Mouse (Mus musculus): ENCODE data around the gene Mllt11.

Gene Mllt11

DNA sequence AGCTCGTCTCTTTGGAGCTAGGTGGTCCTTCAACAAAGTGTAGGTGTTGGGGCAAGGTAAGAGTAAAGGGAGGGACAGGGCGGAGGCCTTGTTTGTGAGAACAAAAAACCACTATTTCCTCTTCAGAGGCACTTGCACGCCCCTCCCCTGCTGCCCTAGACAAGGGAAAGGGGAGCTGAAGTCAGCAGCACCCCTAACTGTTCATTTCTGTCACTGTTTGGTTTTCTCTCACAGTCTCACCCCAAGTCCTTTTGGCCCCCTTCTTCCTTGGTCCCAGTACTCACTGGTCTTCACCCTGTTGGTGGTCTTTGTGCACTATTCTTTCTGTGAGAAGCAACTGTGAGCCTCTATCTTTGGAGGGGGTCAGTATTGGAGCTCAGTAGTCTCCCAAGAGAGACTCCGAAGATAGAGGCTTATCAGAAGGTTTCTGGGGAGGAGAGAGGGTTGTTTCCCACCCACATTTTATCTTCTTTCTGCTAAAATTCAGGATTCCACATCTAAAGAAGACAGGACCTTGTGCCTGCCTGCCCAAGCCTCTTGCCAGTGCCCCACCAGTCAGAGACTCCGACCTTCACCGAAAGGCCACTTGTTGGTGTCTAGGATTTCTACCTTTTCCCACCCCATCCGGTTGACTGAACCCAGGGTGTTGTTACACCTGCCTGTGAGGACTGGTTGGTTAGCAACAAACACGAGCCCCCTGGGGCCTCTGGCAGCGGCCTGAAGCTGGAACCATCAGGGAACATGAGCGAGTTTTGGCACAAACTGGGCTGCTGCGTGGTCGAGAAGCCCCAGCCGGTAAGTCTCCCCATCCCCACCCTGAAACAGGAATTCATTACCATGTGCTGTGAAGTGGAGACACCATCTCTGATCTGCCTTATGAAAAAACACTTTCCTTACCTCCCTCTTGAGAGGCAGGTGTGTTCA lies at the start of gene Mllt11:
Gene Mllt11, minus strand, starts transcription at position 874 of the 924 bp plus-strand sequence.
- no peak for DNase-seq (ENCODE audit: extremely low spot score, low spot score)

GRCm38 (mm10) chr3:95281216-95282126 lies 49.5 kb upstream of the Mllt11 start, which contains the start of the genes Mindy1 and Prune1:
TSS of gene Mindy1 (plus strand) at chr3:95281345.
TSS of gene Prune1 (minus strand) at chr3:95282076.
- DNase-seq (ENCODE audit: extremely low spot score, low spot score): peak; percentile 97

DNA sequence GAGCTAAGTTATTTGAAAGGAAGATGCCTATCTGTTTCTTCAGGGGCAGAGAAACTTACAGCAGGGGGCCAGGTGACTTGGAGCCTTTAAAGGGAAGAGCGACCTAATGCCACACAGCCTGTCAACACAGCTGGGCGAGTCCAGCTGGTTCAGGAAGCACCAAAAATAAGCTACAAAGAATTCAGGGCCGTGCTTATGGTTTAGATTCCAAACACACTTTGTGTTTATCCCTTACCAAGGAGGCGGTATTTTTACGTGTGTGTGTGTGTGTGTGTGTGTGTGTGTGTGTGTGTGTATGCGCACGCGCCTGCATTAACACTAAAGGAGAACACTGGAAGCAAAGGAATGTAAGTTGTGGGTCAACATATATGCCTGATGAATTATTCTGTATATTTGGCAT lies 48.8 kb upstream of the Mllt11 start:
- peak; percentile 29 for DNase-seq (ENCODE audit: extremely low spot score, low spot score)

DNA sequence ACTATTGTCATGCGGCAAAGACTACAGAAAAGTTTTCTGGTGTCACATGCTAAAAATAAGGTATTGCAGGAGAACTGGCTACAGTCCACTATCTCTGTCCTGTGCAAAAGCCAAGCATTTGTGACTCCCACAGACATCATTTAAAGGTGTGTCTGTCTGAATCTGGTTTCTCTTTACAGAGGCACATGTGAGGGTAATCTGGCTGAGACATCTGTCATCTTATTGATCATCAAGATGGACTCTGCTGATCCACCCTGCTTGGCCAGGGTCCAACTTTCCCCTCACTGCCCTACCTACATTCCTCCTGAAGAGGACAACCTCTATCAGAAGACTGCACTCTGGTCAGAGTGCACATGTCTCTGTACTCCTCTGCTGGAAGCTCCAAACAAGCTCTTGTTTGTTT lies 45.2 kb upstream of the Mllt11 start:
- DNase-seq (ENCODE audit: extremely low spot score, low spot score): no peak

DNA sequence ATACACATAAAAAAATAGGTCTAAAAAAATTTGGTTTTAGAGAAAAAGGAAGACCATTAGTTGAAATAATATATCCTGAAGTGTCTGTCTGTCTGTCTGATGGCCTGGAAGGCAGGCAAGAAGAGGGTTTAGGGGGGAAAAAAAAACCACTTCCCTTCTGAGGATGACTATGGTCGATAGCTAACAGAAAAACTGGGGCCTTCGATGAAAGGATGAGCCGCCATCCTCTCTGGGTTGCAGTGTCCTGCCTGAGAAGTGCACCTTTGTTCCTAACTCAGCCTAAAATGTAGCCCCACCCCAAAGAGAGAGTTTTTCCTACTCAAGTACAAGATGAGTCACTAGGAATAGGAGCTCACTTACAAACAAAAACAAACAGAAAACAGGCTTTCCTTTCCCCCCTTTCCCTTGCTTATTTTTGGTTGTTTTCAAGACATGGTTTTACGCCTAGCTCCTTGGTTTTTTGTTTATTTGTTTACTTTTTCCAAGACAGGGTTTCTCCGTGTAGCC lies 44.5 kb upstream of the Mllt11 start:
- DNase-seq (ENCODE audit: extremely low spot score, low spot score): no peak

- DNase-seq (ENCODE audit: extremely low spot score, low spot score): no peak
Measured at GRCm38 (mm10) chr3:95275161-95275560, 43.2 kb upstream of the Mllt11 start.

- DNase-seq (ENCODE audit: extremely low spot score, low spot score): no peak
Measured at GRCm38 (mm10) chr3:95274453-95274852, 42.5 kb upstream of the Mllt11 start.

DNA sequence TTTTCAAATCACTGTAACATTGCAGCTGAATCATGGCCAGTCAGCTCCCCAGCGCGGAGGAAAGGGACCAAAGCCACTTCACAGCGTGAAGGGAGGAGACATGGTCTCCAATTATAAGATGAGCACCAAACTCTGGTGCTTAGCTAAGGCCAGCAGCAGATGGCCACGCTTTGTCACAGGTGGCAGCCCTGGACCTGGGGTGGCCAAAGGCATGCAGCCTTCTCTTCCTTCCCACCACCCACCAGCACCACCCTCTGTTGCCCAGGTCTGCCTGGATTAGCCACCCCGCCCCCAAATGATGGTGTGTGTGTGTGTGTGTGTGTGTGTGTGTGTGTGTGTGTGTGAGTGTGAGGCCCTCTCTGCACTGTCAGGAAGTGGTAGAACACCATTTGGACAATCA lies 41.5 kb upstream of the Mllt11 start:
- DNase-seq (ENCODE audit: extremely low spot score, low spot score): no peak

DNA sequence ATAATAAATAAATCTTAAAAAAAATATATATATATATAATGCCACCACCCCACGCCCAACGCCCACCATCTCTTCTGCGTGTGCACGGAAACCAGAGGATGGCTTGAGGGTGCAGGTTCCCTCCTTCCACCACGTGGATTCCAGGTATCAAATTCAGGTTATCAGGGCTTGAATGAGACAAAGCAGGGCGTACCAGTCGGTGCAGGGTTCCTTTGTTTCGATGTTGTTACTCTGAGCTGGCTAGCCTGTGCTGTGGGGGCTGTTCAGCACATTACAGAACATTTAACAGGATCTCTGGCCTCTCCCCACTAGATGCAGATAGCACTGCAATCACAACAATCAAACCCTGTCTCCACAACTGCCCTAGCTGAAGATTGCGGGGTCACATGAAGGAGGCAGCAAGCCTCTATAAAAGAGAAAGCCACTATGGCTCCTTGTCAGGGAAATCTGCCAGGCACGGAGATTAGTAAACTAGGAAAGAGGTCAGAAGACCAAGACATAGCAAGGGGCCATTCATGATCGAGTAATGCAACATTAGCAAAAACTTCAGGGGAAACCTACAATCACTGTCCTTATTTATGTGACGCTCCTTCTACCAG lies 38.9 kb upstream of the Mllt11 start:
- DNase-seq (ENCODE audit: extremely low spot score, low spot score): no peak

DNA sequence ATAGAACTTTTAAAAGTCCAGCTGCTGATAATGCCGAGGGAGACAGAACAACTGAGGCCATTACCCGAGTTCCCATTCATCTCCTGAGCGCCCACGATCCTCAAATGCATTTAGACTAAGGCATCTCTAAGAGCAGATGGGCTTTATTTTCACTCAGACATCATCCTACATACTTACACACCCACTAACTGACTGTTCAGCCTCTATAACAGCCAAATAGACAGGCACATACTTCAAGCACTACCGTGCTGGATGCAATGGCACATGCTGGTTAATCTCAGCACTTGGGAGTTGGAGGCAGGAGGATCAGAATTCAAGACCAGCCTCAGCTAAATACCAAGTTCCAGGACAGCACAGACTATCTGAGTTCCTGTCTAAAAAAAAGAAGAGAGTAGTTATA lies 37.8 kb upstream of the Mllt11 start:
- DNase-seq (ENCODE audit: extremely low spot score, low spot score): no peak

DNA sequence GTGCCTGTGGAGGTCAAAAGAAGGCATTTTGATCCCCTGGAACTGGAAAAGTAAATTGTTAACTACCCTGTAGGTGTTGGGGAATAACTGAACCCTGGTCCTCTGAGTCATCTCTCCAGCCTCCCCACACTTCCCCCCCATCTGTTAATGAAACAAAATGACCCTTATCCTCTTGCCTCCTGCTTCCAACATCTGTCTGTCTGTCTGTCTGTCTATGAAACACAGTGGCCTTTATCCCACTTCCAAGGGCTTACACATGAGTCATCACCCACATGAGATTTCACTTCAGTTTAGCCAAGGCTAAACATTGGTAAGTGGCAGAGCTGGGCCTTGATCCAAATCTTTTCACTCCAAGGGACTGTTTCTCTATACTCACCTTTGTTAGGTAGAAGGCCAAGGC lies 35.9 kb upstream of the Mllt11 start:
- DNase-seq (ENCODE audit: extremely low spot score, low spot score): no peak

GRCm38 (mm10) chr3:95266052-95266451 lies 34.1 kb upstream of the Mllt11 start:
- DNase-seq (ENCODE audit: extremely low spot score, low spot score): no peak

DNA sequence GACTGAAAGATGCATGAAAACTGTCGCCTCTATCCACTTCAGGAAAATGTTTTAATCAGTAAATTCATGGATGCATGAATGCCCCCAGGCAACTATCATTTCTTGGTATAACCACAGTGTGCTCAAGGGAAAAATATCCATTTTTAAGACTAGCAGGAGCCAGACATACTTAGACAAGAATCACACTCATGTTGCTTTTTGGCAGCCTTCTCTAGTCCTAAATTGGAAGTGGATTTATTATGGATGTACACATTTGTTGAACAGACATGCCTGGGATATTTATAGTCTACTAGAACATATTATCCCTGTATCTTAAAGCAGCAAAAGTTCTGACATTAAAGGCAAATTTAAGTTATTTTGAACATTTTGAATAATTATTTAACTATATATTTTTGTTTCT lies 32.8 kb upstream of the Mllt11 start:
- no peak for DNase-seq (ENCODE audit: extremely low spot score, low spot score)

- DNase-seq (ENCODE audit: extremely low spot score, low spot score): peak; percentile 60
Measured at GRCm38 (mm10) chr3:95263089-95263739, 31.2 kb upstream of the Mllt11 start.

DNA sequence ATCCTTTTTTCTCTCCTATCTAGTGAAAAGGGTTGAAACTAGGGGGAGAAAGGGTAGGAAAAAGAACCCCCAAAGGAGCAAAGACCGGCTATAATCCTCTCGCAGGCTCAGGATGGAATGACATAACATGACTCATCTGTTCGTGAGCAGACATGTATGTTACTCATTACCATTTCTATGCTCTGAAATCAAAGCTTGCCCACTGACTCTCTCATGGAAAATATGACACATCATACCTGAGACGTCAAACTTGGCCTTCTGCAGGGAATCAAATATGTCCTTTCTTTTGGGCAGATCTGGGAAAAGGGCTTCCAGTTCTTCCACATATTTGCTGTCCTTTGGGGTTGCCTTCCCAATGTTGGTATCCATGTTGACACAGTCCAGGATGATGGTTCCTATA lies 30.0 kb upstream of the Mllt11 start:
- DNase-seq (ENCODE audit: extremely low spot score, low spot score): no peak

GRCm38 (mm10) chr3:95256931-95257330 lies 25.0 kb upstream of the Mllt11 start:
- no peak for DNase-seq (ENCODE audit: extremely low spot score, low spot score)

- no peak for DNase-seq (ENCODE audit: extremely low spot score, low spot score)
Measured at GRCm38 (mm10) chr3:95250783-95251424, 18.9 kb upstream of the Mllt11 start, which contains the start of gene Bnipl. TSS of gene Bnipl (minus strand) at chr3:95251193.

DNA sequence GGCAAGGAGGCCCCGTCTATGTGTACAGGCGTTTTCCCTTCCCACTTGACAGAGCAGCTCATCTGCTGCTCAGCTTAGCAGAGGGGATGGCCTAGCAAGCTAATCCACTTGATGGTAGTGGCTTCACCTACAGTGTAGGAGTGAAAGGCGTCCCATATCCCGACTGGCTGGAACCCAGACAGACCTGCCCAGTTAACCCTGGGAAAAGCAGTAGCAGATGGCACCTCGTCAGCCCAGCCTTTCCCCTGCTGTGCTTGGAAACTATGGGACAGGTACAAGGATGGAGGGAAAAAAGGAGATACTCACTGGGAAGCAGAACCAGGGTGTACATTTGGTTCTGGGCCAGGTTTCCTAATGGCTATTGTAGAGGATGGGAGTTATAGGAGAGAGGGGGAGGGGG lies 18.4 kb upstream of the Mllt11 start:
- no peak for DNase-seq (ENCODE audit: extremely low spot score, low spot score)

GRCm38 (mm10) chr3:95247660-95248336 lies 15.8 kb upstream of the Mllt11 start:
- DNase-seq (ENCODE audit: extremely low spot score, low spot score): no peak
